Mouse (Mus musculus) spleen, postnatal 10 days (tissue): ENCODE measurements around the gene Thsd4.
"Not testable (repeated sequence)": the region's sequence is repeated elsewhere in the genome, so short reads cannot be mapped to it uniquely, and the experiment has no call there.

Experiments
- DNase-seq, 2 experiments: peaks; one replicate each; pipeline ENCODE4 v3.0.0; 2021 to 2022; ENCODE audit warnings: low spot score in 2 of 2

Thsd4 gene

DNA sequence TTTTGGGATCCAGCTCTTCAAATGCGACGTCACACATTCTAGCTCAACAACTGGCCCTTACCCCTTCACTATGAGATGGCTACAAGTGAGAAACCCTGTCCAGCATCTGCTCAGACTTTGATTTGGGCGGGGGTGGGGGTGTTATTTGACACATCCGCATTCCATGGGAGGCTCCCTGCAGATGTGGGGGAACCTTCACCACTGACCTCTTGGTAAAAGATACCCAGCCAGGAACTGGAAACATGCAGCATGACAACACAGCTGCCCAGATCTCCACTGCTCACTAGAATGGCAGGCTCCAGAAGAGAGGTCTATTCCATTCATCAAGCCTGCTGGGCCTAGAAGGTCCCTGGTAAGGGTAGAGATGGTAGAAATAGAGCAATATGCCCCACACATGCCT is 213.7 kb downstream of the Thsd4 start:
- DNase-seq = no peak

DNA sequence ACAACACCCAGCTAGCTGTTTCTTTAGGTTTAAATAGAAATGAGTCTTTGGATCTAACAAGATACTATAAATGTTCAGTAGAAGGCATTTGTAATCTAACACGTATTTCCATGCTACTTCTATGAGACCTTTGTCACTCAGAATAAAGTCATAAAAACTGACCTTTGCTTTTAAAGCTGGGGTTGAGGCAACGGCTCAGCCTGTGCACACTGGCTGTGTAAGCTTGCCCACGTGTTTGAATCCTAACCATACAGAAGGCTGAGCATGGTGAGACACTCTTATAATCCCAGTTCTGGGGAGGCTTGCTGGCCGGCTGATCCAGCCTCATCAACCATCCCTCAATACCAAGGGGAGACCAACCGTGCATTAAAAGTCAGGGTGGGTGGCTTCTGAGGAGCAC is 214.4 kb downstream of the Thsd4 start:
- no peak for DNase-seq

DNA sequence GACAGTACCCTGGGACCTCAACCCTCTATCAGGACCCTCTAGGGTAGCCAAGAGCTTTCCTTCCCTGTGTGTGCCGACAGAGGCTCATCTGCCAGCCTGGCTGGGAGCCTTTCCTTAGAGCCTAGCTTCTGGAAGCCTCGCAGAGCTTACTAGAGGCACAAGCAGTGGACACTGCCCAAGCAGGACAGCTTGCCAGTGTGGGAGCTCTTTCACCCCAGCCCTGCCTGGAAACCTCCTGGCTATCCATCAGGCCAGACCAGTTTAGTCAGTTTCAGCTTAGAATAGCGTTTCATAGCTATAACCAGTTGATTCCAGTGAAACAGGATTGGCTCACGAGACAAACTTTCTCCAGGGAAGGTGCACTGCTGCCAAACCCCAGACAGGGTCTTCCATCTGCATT is 215.6 kb downstream of the Thsd4 start:
- DNase-seq = no peak

- DNase-seq = no peak
These were observed 216.5 kb downstream of the Thsd4 start for GRCm38 (mm10) chr9:60305204-60305840.

DNA sequence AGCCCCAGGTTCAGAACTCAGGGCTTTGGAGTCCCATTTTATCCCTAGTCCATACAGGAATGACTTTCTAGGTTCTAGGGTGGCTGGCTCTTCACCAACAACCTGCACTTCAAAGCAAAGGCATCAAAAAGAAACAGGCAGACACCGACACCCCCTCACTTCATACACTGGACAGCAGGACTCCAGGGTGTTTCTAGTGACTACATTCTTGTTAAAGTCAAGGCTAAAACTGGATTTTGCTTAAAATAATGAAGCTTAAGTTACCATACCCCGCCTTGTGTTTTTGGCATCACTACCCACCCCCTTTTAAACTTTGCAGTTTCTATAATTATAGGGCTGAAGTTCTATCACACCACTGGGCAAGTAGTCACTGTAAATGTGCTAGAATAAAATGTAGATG is 225.6 kb downstream of the Thsd4 start:
- DNase-seq = no peak

DNA sequence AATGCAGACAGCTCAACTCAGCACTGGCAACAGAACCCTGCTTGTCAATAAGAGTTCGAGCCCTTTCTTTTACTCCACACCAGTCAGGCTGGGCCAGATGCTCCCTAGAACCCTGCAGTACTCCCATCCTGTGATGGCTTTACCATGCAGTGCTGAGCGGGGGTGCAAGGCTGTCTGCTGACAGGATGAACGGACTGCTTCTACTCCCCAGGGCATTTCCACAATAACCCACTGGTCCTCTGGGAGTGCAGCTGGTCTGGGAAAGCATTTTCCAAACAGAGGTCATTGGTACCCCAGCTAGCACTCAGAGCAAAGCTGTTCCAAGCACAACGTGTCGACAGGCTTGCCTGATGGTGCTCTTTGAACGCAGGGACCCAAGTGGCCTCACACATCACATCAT is 226.6 kb downstream of the Thsd4 start:
- DNase-seq = no peak

DNA sequence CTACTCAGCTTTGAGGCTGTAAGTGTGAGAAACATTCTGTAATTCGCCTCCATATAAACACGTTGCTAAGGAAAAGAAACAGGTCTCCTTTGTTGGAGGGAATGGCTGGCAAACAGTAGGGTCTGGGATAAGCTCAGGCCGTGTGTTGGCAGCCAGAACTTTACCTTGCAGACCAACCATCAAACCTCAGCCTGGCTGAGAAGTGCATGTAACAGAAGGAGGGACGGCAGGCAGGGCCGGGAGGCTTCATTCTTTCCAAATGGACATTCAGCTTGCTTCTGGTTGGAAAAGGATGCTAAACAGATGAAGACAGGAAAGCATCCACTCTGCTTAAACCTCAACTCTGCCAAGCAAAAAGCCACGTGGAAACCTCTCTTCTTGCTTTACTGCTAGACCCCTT is 228.7 kb downstream of the Thsd4 start:
- no peak for DNase-seq

- DNase-seq = no peak
These were observed 231.1 kb downstream of the Thsd4 start for GRCm38 (mm10) chr9:60290780-60291179.

GRCm38 (mm10) chr9:60288789-60289188 is 233.1 kb downstream of the Thsd4 start:
- DNase-seq = no peak

DNA sequence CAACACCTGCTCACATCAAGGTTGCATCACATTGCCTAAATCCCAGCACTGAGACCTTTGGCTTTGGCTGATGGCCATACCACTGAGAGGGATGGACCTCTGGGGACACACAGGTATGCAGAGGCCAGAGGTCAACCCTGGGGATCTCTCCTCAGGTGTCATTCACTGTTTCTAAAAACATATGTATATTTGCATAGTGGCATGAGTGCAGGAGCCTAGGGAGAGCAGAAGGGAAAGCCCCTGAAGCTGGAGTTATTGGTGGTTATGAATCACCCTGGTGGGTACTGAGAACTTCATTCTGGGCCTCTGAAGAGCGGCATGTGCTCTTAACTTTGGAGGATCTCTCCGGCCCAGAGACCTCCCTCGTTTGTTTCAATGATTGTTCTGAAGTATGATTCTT is 235.5 kb downstream of the Thsd4 start:
- DNase-seq = no peak

DNA sequence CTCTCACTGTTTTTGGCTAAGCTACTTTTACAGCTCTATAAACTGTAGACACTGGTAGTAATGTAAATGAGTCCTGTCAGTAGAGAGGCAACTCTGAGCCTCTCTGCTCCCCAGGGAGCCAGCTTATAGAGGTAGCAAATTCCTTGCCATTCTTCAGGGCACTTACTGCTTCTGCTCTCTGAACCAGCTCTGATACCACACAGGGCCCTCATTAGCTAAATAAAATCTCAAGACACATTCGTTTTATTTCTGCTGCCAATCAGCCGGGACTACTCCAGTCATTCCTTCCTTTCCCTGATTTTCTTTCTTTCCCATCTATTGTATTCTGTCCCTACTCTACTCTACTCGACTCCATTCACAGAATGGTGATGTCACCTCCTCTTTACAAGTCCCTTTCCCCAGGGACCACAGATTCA is 236.8 kb downstream of the Thsd4 start:
- DNase-seq = no peak

GRCm38 (mm10) chr9:60284318-60284717 is 237.5 kb downstream of the Thsd4 start:
- no peak for DNase-seq

- no peak for DNase-seq
These were observed 238.3 kb downstream of the Thsd4 start for GRCm38 (mm10) chr9:60283546-60283945.

GRCm38 (mm10) chr9:60281281-60281680 is 240.6 kb downstream of the Thsd4 start:
- DNase-seq = no peak

DNA sequence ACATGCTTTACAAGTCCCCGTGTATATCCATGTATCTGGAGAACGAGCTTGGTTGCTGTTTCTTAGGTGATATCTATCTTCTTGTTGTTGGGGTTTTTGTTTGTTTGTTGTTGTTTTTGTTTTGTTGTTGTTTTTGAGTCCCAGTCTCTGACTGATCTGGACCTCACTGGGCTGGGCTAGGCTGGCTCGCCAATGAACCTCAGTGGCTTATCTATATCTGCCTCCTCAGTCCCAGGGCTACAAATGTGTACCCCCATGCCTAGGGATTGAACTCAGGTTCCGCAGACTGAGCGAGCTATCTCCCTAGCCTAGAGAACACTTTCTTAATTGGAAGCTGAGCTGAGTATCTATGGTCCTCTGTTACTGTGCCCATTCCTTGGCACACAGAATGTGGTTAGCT is 241.1 kb downstream of the Thsd4 start:
- no peak for DNase-seq

GRCm38 (mm10) chr9:60279556-60279955 is 242.3 kb downstream of the Thsd4 start:
- DNase-seq = peak; percentile 15 to 32

GRCm38 (mm10) chr9:60276351-60276750 is 245.5 kb downstream of the Thsd4 start:
- DNase-seq = no peak

DNA sequence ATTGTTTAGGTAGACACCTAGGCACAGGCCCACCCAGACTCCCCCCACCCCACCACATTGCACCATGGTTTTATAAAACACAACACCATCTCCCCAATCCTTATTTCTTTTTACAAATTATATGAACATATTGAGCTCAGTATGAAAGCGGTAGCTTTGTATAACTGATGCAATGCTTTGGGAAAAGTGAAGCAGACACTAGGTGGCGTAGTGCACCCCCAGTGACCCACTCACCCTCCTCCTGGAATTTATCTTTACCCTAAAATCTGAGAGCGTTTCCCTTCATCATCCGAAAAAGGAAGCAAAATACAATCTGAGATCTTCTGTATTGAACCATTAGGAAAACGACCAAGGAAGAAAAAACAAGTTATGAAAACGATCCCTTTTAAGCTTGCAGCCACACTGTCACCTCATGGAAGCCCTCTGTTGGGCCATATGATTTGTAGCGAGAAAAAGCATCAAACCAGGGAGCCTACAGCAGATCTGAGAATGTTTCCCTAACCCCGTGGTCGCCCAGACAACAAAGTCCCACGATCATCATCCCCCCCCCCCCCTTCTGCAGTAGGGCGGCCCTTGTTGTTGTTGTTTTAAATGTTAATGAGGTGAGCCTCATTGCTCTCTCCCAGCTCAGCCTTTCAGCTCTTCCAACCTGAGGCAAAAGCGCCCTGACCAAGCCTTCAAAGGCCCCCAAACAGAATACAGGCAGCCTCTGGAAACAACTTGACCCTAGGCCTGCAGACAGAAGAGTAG is 246.3 kb downstream of the Thsd4 start:
- no peak for DNase-seq

- no peak for DNase-seq
These were observed 247.3 kb downstream of the Thsd4 start for GRCm38 (mm10) chr9:60274503-60274902.

DNA sequence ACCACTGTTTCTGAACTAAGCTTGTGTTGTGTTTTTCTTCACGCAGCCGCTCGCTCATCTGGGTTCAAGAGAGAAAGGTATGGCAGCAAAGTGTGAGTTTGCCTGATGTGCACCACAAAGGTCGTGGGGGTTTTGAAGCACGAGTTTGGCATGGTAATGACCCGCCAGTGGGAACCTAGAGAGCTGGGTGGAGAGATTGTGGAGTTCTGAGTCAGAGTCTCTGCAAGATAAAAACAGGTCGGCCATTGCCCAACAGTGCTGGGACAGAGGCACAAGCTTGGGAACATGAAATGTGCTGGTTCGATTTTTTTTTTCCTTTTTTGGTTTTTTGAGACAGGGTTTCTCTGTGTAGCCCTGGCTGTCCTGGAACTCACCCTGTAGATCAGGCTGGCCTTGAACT is 249.5 kb downstream of the Thsd4 start:
- not testable (repeated sequence) for DNase-seq

DNA sequence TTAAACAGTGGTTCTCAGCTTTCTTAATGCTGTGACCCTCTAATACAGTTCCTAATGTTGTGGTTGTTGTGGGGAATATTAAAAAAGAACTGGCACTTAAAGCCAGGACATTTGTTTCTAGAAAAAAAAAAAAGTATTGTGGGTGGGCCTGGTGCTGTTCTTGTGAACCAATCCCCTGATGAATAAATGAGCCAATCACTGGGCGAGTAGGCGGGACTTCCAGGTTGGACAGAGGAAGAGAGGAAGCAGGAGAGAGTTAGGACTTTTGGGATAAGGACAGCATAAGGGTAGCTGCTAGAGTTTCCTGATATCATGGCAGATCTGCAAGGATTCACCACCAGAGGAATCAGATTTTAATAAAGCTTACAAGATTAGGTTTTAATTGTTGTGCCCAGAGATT is 249.9 kb downstream of the Thsd4 start:
- peak in 1 of 2 experiments; percentile 37 for DNase-seq

GRCm38 (mm10) chr9:60269807-60270206 is 252.0 kb downstream of the Thsd4 start:
- no peak for DNase-seq

DNA sequence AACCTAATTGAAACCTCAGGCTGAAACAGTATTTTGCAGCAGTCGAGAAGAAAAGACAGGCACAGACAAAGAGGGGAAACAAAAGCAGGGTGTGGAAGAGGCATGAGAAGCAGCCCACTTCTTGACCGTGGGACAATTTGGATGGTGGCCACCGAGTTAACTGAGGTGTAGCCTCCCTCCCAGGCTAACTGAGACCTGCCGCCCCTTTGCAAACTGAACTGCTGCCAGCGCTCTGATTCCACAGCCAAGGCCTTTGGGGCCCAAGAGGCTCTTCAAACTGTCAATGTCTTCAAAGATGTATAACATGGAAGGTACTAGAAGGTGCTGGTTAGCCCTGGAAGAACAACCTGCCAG is 254.6 kb downstream of the Thsd4 start:
- DNase-seq = no peak
